Mouse (Mus musculus): ENCODE data around the gene Mvb12b.
A peak's percentile ranks its signal among the peaks of the same experiment; 100 is the strongest.
"Not testable (repeated sequence)": the region's sequence is repeated elsewhere in the genome, so short reads cannot be mapped to it uniquely, and the experiment has no call there.

The Mvb12b gene

GRCm38 (mm10) chr2:33887328-33888099 lies at the start of gene Mvb12b:
Gene Mvb12b, minus strand, starts transcription at chr2:33887946.
- peak; percentile 81 for DNase-seq (ENCODE audit: extremely low spot score, low spot score)

GRCm38 (mm10) chr2:33935756-33936155 lies 48.0 kb upstream of the Mvb12b start:
- DNase-seq (ENCODE audit: extremely low spot score, low spot score) = no peak

- no peak for DNase-seq (ENCODE audit: extremely low spot score, low spot score)
These were observed 46.1 kb upstream of the Mvb12b start for GRCm38 (mm10) chr2:33933606-33934510.

GRCm38 (mm10) chr2:33931161-33931560 lies 43.4 kb upstream of the Mvb12b start:
- no peak for DNase-seq (ENCODE audit: extremely low spot score, low spot score)

GRCm38 (mm10) chr2:33925288-33925687 lies 37.5 kb upstream of the Mvb12b start:
- no peak for DNase-seq (ENCODE audit: extremely low spot score, low spot score)

GRCm38 (mm10) chr2:33923482-33923881 lies 35.7 kb upstream of the Mvb12b start:
- no peak for DNase-seq (ENCODE audit: extremely low spot score, low spot score)

GRCm38 (mm10) chr2:33922466-33922865 lies 34.7 kb upstream of the Mvb12b start:
- DNase-seq (ENCODE audit: extremely low spot score, low spot score) = no peak

- peak; percentile 58 for DNase-seq (ENCODE audit: extremely low spot score, low spot score)
These were observed 32.3 kb upstream of the Mvb12b start for GRCm38 (mm10) chr2:33919934-33920615.

- peak; percentile 35 for DNase-seq (ENCODE audit: extremely low spot score, low spot score)
These were observed 31.1 kb upstream of the Mvb12b start for GRCm38 (mm10) chr2:33918824-33919223.

- peak; percentile 57 for DNase-seq (ENCODE audit: extremely low spot score, low spot score)
These were observed 30.6 kb upstream of the Mvb12b start for GRCm38 (mm10) chr2:33918318-33918717.

GRCm38 (mm10) chr2:33916603-33917002 lies 28.9 kb upstream of the Mvb12b start:
- no peak for DNase-seq (ENCODE audit: extremely low spot score, low spot score)

- DNase-seq (ENCODE audit: extremely low spot score, low spot score) = no peak
These were observed 27.3 kb upstream of the Mvb12b start for GRCm38 (mm10) chr2:33914998-33915397.

- DNase-seq (ENCODE audit: extremely low spot score, low spot score) = no peak
These were observed 26.6 kb upstream of the Mvb12b start for GRCm38 (mm10) chr2:33914334-33914733.

GRCm38 (mm10) chr2:33913598-33913997 lies 25.9 kb upstream of the Mvb12b start:
- DNase-seq (ENCODE audit: extremely low spot score, low spot score) = not testable (repeated sequence)

GRCm38 (mm10) chr2:33912741-33913140 lies 25.0 kb upstream of the Mvb12b start:
- no peak for DNase-seq (ENCODE audit: extremely low spot score, low spot score)

- no peak for DNase-seq (ENCODE audit: extremely low spot score, low spot score)
These were observed 20.6 kb upstream of the Mvb12b start for GRCm38 (mm10) chr2:33908374-33908773.

GRCm38 (mm10) chr2:33907174-33907573 lies 19.4 kb upstream of the Mvb12b start:
- DNase-seq (ENCODE audit: extremely low spot score, low spot score) = no peak

- no peak for DNase-seq (ENCODE audit: extremely low spot score, low spot score)
These were observed 8.1 kb upstream of the Mvb12b start for GRCm38 (mm10) chr2:33895829-33896228.

- no peak for DNase-seq (ENCODE audit: extremely low spot score, low spot score)
These were observed 5.4 kb upstream of the Mvb12b start for GRCm38 (mm10) chr2:33893151-33893550.

- DNase-seq (ENCODE audit: extremely low spot score, low spot score) = no peak
These were observed 4.6 kb upstream of the Mvb12b start for GRCm38 (mm10) chr2:33892354-33892753.

- no peak for DNase-seq (ENCODE audit: extremely low spot score, low spot score)
These were observed 297 bp upstream of the Mvb12b start for GRCm38 (mm10) chr2:33888100-33888385.
